Mouse (Mus musculus): ENCODE measurements around the gene Thumpd1. TPM values are rescaled to one million over a fixed set of nuclear protein-coding genes. Genes with fewer than 3 reads are reported as not detected.
"Not testable (repeated sequence)": the region's sequence is repeated elsewhere in the genome, so short reads cannot be mapped to it uniquely, and the experiment has no call there.

Gene Thumpd1
- polyA plus RNA-seq, 1 experiment from 2014 or later: 76.7 TPM

DNA sequence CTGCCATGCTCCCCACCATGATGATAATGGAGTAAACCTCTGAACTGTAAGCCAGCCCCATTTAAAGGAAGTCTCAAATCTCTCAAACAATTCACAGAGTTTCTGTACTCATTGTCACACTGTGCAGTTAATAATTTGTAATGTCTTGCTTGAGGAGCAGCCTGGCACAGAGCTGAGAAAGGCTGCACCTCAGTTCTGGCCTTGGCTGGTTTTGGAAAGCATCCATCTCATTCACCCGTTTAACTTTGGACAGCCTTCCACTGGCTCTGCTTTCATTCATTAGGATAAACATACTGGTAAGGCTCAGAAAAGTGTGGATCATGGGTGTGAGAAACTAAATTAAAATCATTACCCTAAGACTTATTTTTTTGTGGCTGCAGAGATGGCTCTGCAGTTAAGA is 25.3 kb upstream of the Thumpd1 start:
- Histone ChIP-seq H3K4me2 (replicated peaks) (no peak overlapping the region), H3K9me3 (ENCODE audit: control insufficient read depth, low read length) (no peaks in the 10 kb centered on the region), H3K4me3 (replicated peaks; ENCODE audit: low read length) (no peak overlapping the region), H3K27ac (no peak overlapping the region), H3K9ac (no peak overlapping the region), H3K4me1 (replicated peaks; ENCODE audit: control insufficient read depth, insufficient read depth, low read length) (0 out of 2 replicates have a peak, but pooled peaks cover 3% of the 10 kb centered on the region), H3K36me3 (replicated peaks; ENCODE audit: control insufficient read depth, insufficient read depth) (no peaks in the 10 kb centered on the region), H3K27me3 (ENCODE audit: control insufficient read depth, insufficient read depth, low read length) (no peaks in the 10 kb centered on the region)
- ATAC-seq (ENCODE audit: low FRiP score): no peak
- WGBS: 70% methylated on average over 1 of the region's 1 CpGs
- DNase-seq (ENCODE audit: low spot score): no peak

DNA sequence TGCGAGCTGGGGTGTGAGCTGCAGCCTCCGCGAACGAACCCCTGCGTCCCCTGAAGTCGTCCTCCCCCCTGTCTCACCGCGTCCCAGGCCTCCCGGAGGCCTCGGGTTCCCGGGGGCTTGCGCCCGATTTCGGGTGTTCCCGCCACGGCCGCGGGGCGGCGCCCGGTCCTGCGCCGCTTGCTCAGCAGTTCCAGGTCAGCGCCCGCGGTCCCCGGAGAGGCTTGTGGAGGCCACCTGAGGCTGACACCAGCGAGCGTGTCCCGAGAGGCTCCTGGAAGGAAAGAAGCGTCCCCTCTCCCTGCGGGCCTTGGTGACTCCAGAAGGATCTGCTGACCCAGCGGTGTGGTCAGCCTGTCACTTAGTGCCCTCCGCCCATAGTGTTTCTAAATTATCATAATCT is 23.7 kb upstream of the Thumpd1 start:
- peak overlapping the region; percentile 28; the same call in 1 of the 2 replicates for H3K4me2 ChIP-seq (replicated peaks)
- H3K9me3 ChIP-seq (ENCODE audit: control insufficient read depth, low read length): no peaks in the 10 kb centered on the region
- DNase-seq (ENCODE audit: low spot score): no peak
- no peak overlapping the region for H3K27ac ChIP-seq
- 10% methylated on average over 34 of the region's 34 CpGs for WGBS
- no peaks in the 10 kb centered on the region for H3K36me3 ChIP-seq (replicated peaks; ENCODE audit: control insufficient read depth, insufficient read depth)
- H3K4me1 ChIP-seq (replicated peaks; ENCODE audit: control insufficient read depth, insufficient read depth, low read length): 0 out of 2 replicates have a peak, but pooled peaks cover 3% of the 10 kb centered on the region
- no peak for ATAC-seq (ENCODE audit: low FRiP score)
- H3K9ac ChIP-seq: no peak overlapping the region
- no peak overlapping the region for H3K4me3 ChIP-seq (replicated peaks; ENCODE audit: low read length)
- no peaks in the 10 kb centered on the region for H3K27me3 ChIP-seq (ENCODE audit: control insufficient read depth, insufficient read depth, low read length)

DNA sequence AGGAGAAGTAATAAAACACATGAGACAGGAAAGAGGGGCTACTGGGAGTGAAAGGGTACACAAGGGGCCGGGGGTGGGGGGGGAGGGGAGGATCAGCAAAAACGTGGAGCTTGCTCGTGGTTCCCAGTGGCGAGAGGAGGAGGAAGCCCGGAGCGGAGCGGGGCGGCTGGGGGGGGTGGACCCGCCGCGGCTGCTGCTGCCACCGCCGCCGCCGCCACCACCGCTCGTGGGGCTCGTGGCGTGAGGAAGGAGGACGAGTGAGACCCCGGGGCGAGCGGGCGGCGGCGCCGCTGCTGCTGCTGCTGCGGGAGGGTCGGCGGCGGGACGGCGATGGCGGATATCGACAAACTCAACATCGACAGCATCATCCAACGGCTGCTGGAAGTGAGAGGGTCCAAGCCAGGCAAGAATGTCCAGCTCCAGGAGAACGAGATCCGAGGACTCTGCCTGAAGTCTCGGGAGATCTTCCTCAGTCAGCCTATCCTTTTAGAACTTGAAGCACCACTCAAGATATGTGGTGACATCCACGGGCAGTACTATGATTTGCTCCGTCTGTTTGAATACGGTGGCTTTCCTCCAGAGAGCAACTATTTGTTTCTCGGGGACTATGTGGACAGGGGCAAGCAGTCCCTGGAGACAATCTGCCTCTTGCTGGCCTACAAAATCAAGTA is 19.3 kb upstream of the Thumpd1 start:
- not testable (repeated sequence) for H3K27me3 ChIP-seq (ENCODE audit: control insufficient read depth, insufficient read depth, low read length); H3K9me3 ChIP-seq (ENCODE audit: control insufficient read depth, low read length); H3K4me1 ChIP-seq (replicated peaks; ENCODE audit: control insufficient read depth, insufficient read depth, low read length); H3K36me3 ChIP-seq (replicated peaks; ENCODE audit: control insufficient read depth, insufficient read depth); H3K27ac ChIP-seq; DNase-seq (ENCODE audit: low spot score)
- peak overlapping the region; percentile 34 for H3K4me3 ChIP-seq (replicated peaks; ENCODE audit: low read length)
- 4% methylated on average over 19 of the region's 44 CpGs for WGBS
- peak; percentile 62; the same call in 1 of the 2 replicates for ATAC-seq (ENCODE audit: low FRiP score)
- H3K9ac ChIP-seq: peak overlapping the region; percentile 44; the same call in 1 of the 2 replicates
- H3K4me2 ChIP-seq (replicated peaks): peak overlapping the region; percentile 46

DNA sequence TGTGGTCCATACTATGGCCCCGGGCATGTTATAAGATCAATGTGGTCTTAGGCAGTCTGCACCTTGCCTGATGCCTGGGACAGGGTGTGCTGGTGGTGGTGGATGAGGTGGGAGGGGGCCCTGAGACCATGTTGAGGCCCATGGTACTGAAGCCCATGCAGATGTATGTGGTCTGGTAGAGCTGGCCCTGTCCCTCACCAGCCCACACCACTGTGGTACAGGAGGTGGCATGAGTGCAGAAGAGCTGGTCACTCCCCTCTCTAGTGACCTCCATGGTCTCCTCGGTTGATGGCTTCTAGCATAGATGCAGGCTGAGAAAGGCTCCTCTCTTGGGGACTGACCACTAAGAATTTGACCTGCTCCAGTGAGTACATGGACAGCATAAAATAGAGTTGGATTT is 18.3 kb upstream of the Thumpd1 start:
- Histone ChIP-seq H3K4me3 (replicated peaks; ENCODE audit: low read length) (no peak overlapping the region), H3K9ac (no peak overlapping the region), H3K36me3 (replicated peaks; ENCODE audit: control insufficient read depth, insufficient read depth) (no peaks in the 10 kb centered on the region), H3K27ac (no peak overlapping the region), H3K4me2 (replicated peaks) (no peak overlapping the region), H3K27me3 (ENCODE audit: control insufficient read depth, insufficient read depth, low read length) (no peaks in the 10 kb centered on the region), H3K9me3 (ENCODE audit: control insufficient read depth, low read length) (no peaks in the 10 kb centered on the region), H3K4me1 (replicated peaks; ENCODE audit: control insufficient read depth, insufficient read depth, low read length) (no peaks in the 10 kb centered on the region)
- ATAC-seq (ENCODE audit: low FRiP score): no peak
- WGBS: 80% methylated on average over 2 of the region's 2 CpGs
- DNase-seq (ENCODE audit: low spot score): no peak

DNA sequence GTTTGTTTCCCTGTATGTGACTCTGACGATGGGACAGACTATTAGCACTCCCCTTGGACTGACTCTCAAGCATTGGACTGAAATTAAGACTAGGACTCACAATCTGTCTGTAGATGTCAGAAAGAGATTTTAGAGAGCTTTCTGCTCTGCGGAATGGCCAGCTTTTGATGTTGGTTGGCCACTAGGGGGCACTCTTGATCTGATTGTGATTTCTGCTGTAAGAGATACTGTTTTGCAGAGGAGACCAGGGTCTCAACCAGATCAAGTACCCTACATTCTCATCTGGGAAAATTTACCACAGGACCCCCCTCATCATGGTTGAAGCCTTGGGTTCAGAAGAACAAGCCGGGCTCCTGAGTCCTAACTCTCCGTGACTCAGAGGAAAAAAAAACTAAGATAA is 10.7 kb upstream of the Thumpd1 start:
- not testable (repeated sequence) for ATAC-seq (ENCODE audit: low FRiP score); H3K9ac ChIP-seq; H3K4me2 ChIP-seq (replicated peaks); H3K9me3 ChIP-seq (ENCODE audit: control insufficient read depth, low read length); H3K27ac ChIP-seq; H3K36me3 ChIP-seq (replicated peaks; ENCODE audit: control insufficient read depth, insufficient read depth); H3K4me1 ChIP-seq (replicated peaks; ENCODE audit: control insufficient read depth, insufficient read depth, low read length); DNase-seq (ENCODE audit: low spot score); H3K27me3 ChIP-seq (ENCODE audit: control insufficient read depth, insufficient read depth, low read length); H3K4me3 ChIP-seq (replicated peaks; ENCODE audit: low read length)
- 80% methylated on average over 4 of the region's 4 CpGs for WGBS

DNA sequence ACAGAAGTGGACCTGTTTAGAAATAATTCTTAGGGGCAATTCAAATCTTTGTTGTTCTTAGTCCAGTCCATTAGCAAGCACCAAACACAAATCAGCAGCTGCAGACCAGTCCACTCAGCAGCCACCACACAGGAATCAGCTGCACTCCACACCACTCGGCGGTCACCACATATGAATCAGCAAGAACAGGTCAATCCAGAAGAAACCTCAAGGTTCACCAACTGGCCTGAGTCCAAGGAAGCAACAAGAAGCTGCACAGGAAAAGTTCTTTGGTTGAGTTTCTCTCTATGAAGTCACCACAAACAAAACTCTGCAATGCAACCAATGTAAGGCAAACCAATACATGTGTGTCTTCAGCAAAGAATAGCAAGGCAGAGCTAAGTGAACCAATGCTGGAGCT is 7.0 kb upstream of the Thumpd1 start:
- Histone ChIP-seq H3K4me1 (replicated peaks; ENCODE audit: control insufficient read depth, insufficient read depth, low read length) (no peaks in the 10 kb centered on the region), H3K36me3 (replicated peaks; ENCODE audit: control insufficient read depth, insufficient read depth) (no peaks in the 10 kb centered on the region), H3K9ac (no peak overlapping the region), H3K4me3 (replicated peaks; ENCODE audit: low read length) (no peak overlapping the region), H3K27me3 (ENCODE audit: control insufficient read depth, insufficient read depth, low read length) (no peaks in the 10 kb centered on the region), H3K4me2 (replicated peaks) (no peak overlapping the region), H3K9me3 (ENCODE audit: control insufficient read depth, low read length) (no peaks in the 10 kb centered on the region), H3K27ac (no peak overlapping the region)
- 94% methylated on average over 2 of the region's 2 CpGs for WGBS
- ATAC-seq (ENCODE audit: low FRiP score) (no peak), DNase-seq (ENCODE audit: low spot score) (no peak)

DNA sequence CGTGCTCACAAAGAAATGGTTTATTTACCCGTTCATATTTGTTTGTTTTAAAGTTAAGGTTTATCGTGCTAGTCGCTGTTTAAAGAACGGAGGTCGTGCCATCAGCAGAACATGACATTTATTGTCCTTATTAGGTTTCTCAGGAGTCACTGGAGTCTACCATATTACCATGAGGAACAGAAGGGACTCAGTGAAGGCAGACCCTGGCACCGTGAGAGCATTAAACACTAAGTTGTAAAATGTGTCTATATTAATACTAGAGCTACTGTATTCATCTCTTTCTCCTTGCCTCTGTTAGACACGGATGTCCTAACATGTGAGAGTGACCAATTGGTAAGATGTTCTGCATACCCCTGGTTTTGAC is 331 bp upstream of the Thumpd1 start:
- Histone ChIP-seq H3K27ac (peak overlapping the region; percentile 73), H3K9me3 (ENCODE audit: control insufficient read depth, low read length) (no peaks in the 10 kb centered on the region), H3K27me3 (ENCODE audit: control insufficient read depth, insufficient read depth, low read length) (no peaks in the 10 kb centered on the region), H3K36me3 (replicated peaks; ENCODE audit: control insufficient read depth, insufficient read depth) (peaks cover 32% of the 10 kb centered on the region), H3K9ac (peak overlapping the region; percentile 75), H3K4me2 (replicated peaks) (peak overlapping the region; percentile 62), H3K4me3 (replicated peaks; ENCODE audit: low read length) (peak overlapping the region; percentile 68), H3K4me1 (replicated peaks; ENCODE audit: control insufficient read depth, insufficient read depth, low read length) (peaks cover 8% of the 10 kb centered on the region)
- peak; percentile 58 for ATAC-seq (ENCODE audit: low FRiP score)
- no peak for DNase-seq (ENCODE audit: low spot score)
- 15% methylated on average over 8 of the region's 8 CpGs for WGBS

DNA sequence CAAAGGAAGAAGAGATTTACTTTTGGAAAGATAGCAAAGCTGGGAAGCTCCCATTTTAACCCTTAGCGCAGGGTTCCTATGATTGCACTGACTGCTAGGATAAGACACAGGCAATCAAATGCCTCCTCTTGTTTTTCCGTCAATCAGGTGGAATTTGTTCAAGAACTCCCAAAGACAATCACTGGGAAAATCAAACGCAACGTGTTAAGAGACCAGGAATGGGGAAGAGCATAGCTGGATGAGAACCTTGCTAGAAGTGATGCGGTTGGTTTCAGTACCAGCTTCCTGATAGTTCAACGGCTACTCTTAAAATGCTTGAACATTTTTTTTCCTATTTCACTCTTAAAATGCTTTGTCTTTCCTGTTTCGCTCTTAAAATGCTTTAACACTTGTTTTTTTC is 6.5 kb downstream of the Thumpd1 start:
- H3K9ac ChIP-seq: no peak overlapping the region
- DNase-seq (ENCODE audit: low spot score): no peak
- 93% methylated on average over 7 of the region's 7 CpGs for WGBS

DNA sequence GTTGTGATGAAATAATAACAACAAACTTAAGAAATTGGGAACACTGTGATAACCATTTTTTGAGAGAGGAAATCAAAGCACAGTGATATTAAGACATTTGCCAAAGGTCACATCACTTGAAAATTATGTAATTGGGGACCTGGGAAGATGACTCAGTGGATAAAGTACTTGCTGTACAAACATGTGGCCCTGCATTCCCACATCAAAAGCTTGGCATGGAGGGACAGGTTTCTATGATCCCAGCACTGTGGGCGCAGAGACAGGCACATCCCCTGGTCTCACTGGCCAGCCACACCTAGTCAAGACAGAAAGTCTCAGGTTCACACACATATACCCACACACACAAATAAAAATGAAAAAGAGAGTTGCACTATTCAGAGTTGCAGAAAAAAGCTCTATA is 25.7 kb downstream of the Thumpd1 start:
- H3K27me3 ChIP-seq (ENCODE audit: control insufficient read depth, insufficient read depth, low read length): no peaks in the 10 kb centered on the region
- H3K4me2 ChIP-seq (replicated peaks): no peak overlapping the region
- WGBS: 83% methylated on average over 1 of the region's 1 CpGs
- H3K36me3 ChIP-seq (replicated peaks; ENCODE audit: control insufficient read depth, insufficient read depth): no peaks in the 10 kb centered on the region
- no peak for DNase-seq (ENCODE audit: low spot score)
- no peak overlapping the region for H3K4me3 ChIP-seq (replicated peaks; ENCODE audit: low read length)
- ATAC-seq (ENCODE audit: low FRiP score): no peak
- no peaks in the 10 kb centered on the region for H3K9me3 ChIP-seq (ENCODE audit: control insufficient read depth, low read length)
- no peak overlapping the region for H3K27ac ChIP-seq
- no peak overlapping the region for H3K9ac ChIP-seq
- no peaks in the 10 kb centered on the region for H3K4me1 ChIP-seq (replicated peaks; ENCODE audit: control insufficient read depth, insufficient read depth, low read length)

More for the DNA sequence above, 6.5 kb downstream of the Thumpd1 start:
- no peaks in the 10 kb centered on the region for H3K9me3 ChIP-seq (ENCODE audit: control insufficient read depth, low read length)
- H3K4me3 ChIP-seq (replicated peaks; ENCODE audit: low read length): no peak overlapping the region
- H3K27me3 ChIP-seq (ENCODE audit: control insufficient read depth, insufficient read depth, low read length): no peaks in the 10 kb centered on the region
- H3K4me1 ChIP-seq (replicated peaks; ENCODE audit: control insufficient read depth, insufficient read depth, low read length): no peaks in the 10 kb centered on the region
- no peak for ATAC-seq (ENCODE audit: low FRiP score)
- H3K36me3 ChIP-seq (replicated peaks; ENCODE audit: control insufficient read depth, insufficient read depth): peaks cover 45% of the 10 kb centered on the region
- no peak overlapping the region for H3K27ac ChIP-seq
- no peak overlapping the region for H3K4me2 ChIP-seq (replicated peaks)

DNA sequence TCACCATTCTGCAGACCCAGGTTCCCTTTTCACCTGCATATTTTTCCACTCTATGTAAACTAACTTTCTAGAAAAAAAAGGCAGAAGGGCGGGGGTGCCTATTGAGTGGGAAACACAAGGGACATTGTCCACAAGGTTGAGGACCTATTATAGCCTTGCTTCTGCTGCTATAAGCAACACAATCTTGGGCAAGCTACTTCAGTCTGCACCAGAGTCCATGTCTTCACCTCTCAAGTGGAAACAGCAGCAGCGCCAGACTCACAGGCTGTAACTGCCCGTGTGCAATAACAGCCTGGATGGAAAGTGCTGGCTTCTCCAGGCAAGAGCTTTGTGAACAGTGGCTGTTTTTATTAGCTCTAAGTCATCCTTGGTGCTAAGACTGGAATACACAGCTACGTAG is 28.3 kb downstream of the Thumpd1 start:
- no peak for DNase-seq (ENCODE audit: low spot score)
- Histone ChIP-seq H3K9me3 (ENCODE audit: control insufficient read depth, low read length) (no peaks in the 10 kb centered on the region), H3K4me1 (replicated peaks; ENCODE audit: control insufficient read depth, insufficient read depth, low read length) (no peaks in the 10 kb centered on the region), H3K4me2 (replicated peaks) (no peak overlapping the region), H3K36me3 (replicated peaks; ENCODE audit: control insufficient read depth, insufficient read depth) (no peaks in the 10 kb centered on the region), H3K27me3 (ENCODE audit: control insufficient read depth, insufficient read depth, low read length) (no peaks in the 10 kb centered on the region), H3K9ac (no peak overlapping the region), H3K4me3 (replicated peaks; ENCODE audit: low read length) (no peak overlapping the region), H3K27ac (no peak overlapping the region)
- WGBS: 78% methylated on average over 4 of the region's 4 CpGs
- no peak for ATAC-seq (ENCODE audit: low FRiP score)
